Mouse (Mus musculus) cortical plate, adult 2 months (tissue): Measurements from ENCODE around the gene Trp53tg5. TPM values are rescaled to one million over a fixed set of nuclear protein-coding genes. Genes with fewer than 3 reads are reported as not detected.

Source experiments
- H3K27ac ChIP-seq: fragments of 200-500 bp; 2 replicates; pipeline ENCODE4 v1.5.1; 2012; ENCODE audit warnings: low read length, control low read depth, inconsistent platforms; ENCODE audit not compliant: insufficient read depth
- H3K4me1 ChIP-seq: fragments of 200-500 bp; 2 replicates; pipeline ENCODE4 v1.6.1; 2011; ENCODE audit warnings: low read length; ENCODE audit not compliant: control insufficient read depth, insufficient read depth
- H3K4me3 ChIP-seq: fragments of 200-500 bp; 2 replicates; pipeline ENCODE4 v1.5.1; 2011; ENCODE audit warnings: mild to moderate bottlenecking, low read length, control low read depth; ENCODE audit not compliant: insufficient read depth
- CTCF ChIP-seq: fragments of 200-500 bp; IDR thresholded peaks from 2 replicates; pipeline ENCODE4 v1.5.1; 2011; ENCODE audit warnings: mild to moderate bottlenecking, control low read depth, low read length; ENCODE audit not compliant: insufficient read depth; ENCODE audit errors: extremely low read depth
- POLR2A ChIP-seq: fragments of 200-500 bp; IDR thresholded peaks from 2 replicates; pipeline ENCODE4 v1.6.1; 2011; ENCODE audit warnings: mild to moderate bottlenecking, low read length, control low read depth; ENCODE audit not compliant: insufficient read depth; ENCODE audit errors: extremely low read depth
- polyA plus RNA-seq: library from polyadenylated mRNA; depleted of rRNA; stranded (reverse); fragments of >200 nt; gene quantifications from 2 replicates; pipeline ENCODE4 v1.2.3, GENCODE M21; 2012

Gene Trp53tg5
- polyA plus RNA-seq, 1 experiment: not detected

DNA sequence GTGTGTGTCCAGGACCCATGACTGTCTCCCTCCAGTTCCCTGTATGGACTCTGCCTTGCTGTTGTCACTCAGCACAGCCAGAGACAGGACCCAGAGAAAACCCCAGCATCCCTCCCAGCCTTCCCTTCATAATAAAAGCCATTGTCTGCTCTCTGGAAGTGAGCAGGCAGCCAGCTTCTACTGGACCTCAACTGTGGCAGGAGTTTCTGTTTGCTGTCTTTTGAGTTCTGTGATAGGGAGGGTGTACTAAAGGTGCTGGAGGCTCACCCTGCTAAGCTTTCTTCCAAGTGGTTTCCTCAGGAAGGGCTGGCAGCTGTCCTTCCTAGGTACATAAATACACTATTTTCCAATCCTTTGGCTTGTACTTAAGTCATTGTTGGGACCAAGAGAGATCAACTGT, 8.4 kb downstream of the Trp53tg5 start:
- Histone ChIP-seq H3K27ac (no peak overlapping the region), H3K4me3 (no peak overlapping the region), H3K4me1 (peaks cover 4% of the 10 kb centered on the region; the same call in 1 of the 2 replicates)
- TF ChIP-seq POLR2A: no peak
- TF ChIP-seq CTCF: no peak

DNA sequence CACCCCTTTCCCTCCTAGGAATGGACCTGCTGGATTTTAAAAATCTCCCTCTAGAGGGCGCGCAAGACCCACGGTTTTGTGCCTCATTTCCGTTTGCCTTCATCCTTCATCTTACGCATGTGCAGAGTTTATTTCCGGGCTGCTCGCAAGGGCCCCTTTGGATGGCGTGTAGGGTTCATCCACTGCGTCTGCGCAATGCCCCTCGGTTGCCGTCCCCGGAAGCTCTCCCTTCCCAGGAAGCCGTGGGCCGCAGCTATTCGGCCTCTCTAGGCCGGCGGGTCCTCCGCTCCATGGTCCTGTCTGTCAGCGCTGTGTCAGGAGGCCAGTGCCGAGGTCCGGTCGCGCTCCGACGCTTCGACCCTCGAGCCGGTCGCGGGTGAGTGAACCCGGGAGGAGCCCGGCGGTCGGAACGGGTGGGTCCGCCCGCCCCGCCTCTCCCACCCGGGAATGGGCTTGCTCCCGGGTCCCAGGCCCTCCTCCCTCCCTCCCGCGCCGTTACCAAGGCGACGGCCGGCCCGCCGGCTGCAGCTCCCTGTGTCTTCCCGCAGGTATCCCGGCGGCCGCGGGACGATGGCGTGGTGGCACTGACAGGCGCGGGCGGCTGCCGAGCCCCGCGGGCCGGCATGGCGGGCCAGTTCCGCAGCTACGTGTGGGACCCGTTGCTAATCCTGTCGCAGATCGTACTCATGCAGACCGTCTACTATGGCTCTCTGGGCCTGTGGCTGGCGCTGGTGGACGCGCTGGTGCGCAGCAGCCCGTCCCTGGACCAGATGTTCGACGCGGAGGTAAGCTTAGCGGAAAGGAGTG, 12.6 kb downstream of the Trp53tg5 start, which contains the start of gene Gm20458:
Gene Gm20458 (plus strand): TSS at position 223 of the 807 bp plus-strand sequence.
- peak within 1 kb of the TSS; percentile 69 for H3K27ac ChIP-seq
- peak within 1 kb of the TSS; percentile 76 for H3K4me3 ChIP-seq
- H3K4me1 ChIP-seq: peaks cover 7% of the 10 kb centered on the region; the same call in 1 of the 2 replicates
- TF ChIP-seq CTCF (peak; percentile 85), POLR2A (peak; percentile 64; the same call in 1 of the 2 replicates)

DNA sequence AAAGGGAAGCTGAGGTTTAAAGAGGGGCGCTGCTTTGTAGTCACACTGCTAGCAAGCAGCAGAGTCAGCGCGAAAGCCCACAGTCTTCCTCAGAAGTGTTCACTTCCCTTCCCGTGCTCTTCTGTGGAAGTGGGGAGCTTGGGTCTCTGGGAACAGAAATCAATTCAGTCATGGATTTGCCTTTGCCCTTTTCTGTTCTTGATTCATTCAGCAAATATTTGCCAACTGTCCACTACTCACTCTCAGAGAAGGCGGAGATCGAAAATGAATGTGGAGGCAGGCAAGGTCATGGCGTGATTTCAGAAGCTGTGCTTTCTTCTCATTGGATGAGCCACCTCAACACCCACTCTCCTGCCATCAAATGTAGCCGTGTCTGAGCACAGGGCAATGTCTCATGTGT, 15.0 kb downstream of the Trp53tg5 start:
- TF ChIP-seq POLR2A (no peak), CTCF (no peak)

DNA sequence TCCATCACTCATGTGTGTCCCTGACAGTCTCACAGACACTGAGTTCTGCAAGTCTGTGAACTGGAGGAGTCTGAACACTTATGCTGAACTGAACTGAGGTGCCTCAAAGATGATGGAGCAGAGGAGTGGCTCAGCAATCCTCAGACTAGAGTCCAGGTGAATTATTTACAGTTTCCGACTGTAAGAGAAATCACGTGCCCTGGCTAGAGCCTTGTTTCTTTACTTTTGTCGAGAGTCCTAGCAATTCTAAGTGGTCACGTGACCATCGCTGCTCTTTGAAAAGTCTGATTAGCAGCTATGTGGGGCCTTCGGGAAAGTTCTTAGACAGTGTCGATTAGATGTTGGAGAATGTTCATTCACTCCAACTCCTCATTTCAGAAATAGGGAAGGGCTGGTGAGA, 15.6 kb downstream of the Trp53tg5 start:
- no peak for TF ChIP-seq CTCF
- TF ChIP-seq POLR2A: no peak
- no peak overlapping the region for H3K4me3 ChIP-seq
- no peak overlapping the region for H3K27ac ChIP-seq
- peaks cover 8% of the 10 kb centered on the region; the same call in 1 of the 2 replicates for H3K4me1 ChIP-seq

More for the DNA sequence above, 15.0 kb downstream of the Trp53tg5 start:
- H3K27ac ChIP-seq: no peak overlapping the region
- H3K4me3 ChIP-seq: no peak overlapping the region
- peaks cover 8% of the 10 kb centered on the region; the same call in 1 of the 2 replicates for H3K4me1 ChIP-seq

DNA sequence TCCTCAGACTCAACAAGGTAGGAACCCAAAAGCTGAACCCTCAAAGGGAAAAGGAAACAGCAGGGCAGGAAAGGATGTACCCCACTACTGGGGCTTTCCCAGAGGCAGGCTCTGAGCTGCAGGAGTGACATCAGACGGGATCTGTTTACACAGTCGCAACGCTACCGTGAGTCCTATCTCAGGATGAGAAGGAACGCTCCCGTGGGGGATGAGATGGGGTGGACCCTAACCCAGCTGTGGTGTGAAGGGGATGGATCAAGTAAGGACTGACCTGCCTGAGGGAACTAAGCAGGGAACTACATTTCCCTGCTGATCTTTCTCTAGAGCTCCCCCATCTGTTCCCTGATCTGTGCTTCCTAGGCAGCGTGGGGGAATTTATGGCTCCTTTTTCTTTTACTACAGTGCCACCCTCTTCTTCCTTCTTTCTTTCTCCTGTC, 16.6 kb downstream of the Trp53tg5 start, which contains the start of gene Sys1:
Gene Sys1 (plus strand): TSS at position 101 of the 437 bp plus-strand sequence.
- TF ChIP-seq CTCF (peak; percentile 42; the same call in 1 of the 2 replicates), POLR2A (peak; percentile 31; the same call in 1 of the 2 replicates)
- H3K27ac ChIP-seq: no peak within 1 kb of the TSS
- peak within 1 kb of the TSS; percentile 51 for H3K4me3 ChIP-seq
- H3K4me1 ChIP-seq: peaks cover 7% of the 10 kb centered on the region; the same call in 1 of the 2 replicates

DNA sequence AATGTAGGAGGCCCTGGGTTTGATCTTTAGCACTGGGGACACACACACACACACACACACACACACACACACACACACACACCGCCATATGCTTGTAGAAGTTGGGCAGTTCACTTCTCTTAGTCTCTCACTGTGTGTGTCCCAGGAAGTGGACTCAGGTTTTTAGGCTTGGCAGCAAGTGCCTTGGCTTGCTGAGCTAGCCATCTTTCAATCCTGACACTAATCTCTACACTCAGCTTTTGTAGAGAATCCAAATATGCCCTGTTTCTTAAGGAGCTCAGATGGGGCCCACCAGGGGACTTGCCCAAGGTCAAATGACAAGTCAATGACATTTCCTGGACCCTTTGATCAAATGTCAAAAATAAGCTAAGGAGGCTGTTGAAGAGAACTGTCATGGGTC, 17.1 kb downstream of the Trp53tg5 start:
- no peak overlapping the region for H3K27ac ChIP-seq
- no peak for TF ChIP-seq CTCF
- TF ChIP-seq POLR2A: no peak
- H3K4me3 ChIP-seq: peak overlapping the region; percentile 51; the same call in 1 of the 2 replicates
- H3K4me1 ChIP-seq: peaks cover 4% of the 10 kb centered on the region; the same call in 1 of the 2 replicates

DNA sequence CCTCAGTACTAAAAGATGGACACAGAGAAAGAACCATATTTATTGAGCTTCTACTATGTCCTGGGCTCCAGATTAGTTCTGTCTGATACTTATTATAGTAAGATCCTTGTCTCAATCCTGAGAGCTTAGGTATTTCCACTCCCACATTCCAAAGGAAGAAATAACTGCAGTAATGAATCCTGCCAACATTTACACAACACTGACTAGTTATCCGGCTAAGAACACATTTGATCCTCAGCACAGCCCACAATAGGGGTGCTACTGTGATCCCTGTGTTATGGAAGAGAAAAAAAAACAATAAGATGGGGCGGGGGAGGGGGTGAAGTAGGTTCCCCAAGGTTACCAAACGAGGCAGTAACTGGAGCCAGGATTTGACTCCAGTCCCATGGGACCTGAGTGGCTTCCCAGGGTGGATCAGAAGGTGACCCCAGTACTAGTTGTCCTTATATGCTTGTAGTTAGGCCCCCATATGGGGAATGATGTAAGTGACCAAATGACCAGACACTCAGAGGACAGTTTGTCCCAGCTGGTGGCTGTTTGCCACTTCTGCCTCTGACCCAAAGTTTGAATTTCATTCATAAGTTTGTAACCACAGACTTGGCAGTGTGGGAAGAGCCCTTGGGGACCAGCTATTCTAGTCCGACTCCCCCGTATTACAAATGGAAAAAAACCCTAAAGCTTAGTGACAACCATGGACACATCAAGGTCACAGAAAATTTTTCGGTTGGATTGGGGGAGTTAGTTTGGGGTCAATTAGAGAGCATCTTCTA, 17.9 kb downstream of the Trp53tg5 start:
- no peak overlapping the region for H3K27ac ChIP-seq
- TF ChIP-seq POLR2A (no peak), CTCF (no peak)

DNA sequence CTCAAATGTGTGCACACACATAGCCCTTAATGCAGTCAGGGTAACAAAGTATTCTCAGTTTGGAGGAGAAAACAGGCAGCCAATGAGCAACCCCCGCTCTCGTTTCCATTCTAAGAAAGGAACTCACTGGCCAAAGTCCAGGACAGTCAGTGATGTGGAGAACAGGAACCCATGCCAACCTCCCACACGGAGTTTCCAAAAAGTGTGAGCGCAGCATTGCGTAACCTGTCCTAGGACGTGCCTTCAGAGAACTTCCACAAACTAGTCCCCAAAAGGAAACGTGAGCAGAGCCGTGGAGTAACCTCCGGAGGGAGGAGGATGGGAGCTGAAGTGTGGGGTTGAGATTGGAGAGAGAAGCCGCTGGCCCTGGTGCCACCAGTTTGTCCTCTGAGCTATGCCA, 18.7 kb downstream of the Trp53tg5 start:
- H3K27ac ChIP-seq: no peak overlapping the region
- TF ChIP-seq CTCF (no peak), POLR2A (no peak)
- H3K4me3 ChIP-seq: no peak overlapping the region
- peaks cover 4% of the 10 kb centered on the region; the same call in 1 of the 2 replicates for H3K4me1 ChIP-seq

More for the DNA sequence above, 17.9 kb downstream of the Trp53tg5 start:
- no peak overlapping the region for H3K4me3 ChIP-seq
- peaks cover 4% of the 10 kb centered on the region; the same call in 1 of the 2 replicates for H3K4me1 ChIP-seq

DNA sequence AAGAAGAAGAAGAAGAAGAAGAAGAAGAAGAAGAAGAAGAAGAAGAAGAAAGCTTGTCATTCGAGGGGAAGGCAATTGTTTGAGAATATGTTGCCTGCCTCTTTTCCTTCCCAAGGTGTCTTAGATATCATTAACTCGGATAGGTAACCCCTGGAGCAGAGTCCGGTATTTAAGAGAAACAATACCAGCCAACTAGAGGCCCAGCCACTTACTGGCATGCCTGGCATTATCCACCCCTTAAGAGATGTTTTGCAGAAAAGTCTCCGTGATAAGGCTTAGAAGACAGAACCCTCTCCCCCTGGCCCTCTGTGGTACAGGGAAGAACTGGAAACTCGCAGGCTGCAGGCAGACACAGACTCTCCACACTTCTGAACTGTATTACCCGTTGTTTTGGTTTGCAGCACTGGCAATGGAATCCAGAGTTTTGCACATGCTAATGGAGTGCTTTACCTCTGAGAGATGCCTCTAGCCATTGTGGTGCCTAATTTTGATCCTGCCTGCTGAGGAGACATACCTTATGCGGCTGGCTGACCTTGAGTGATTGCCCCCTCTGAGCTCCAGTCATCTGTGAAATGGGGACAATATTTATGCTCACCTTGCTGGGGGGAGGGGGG, 19.5 kb downstream of the Trp53tg5 start:
- Histone ChIP-seq H3K4me1 (peaks cover 4% of the 10 kb centered on the region; the same call in 1 of the 2 replicates), H3K27ac (no peak overlapping the region), H3K4me3 (no peak overlapping the region)
- TF ChIP-seq POLR2A: no peak
- no peak for TF ChIP-seq CTCF
